Mouse (Mus musculus) layer of hippocampus, postnatal 14 days (tissue): Measurements from ENCODE around the gene Rgs4. TPM values are rescaled to one million over a fixed set of nuclear protein-coding genes. Genes with fewer than 3 reads are reported as not detected.

Experiments
- DNase-seq, 2 experiments: peaks; one replicate each; pipeline ENCODE4 v3.0.0; 2021 to 2022; ENCODE audit warnings: low spot score in 2 of 2, mixed read lengths in 1 of 2
- long read RNA-seq, 2 experiments: library from polyadenylated mRNA; stranded (forward); transcript quantifications; one replicate each; pipeline ENCODE4 v2.0.0; 2021
- total RNA-seq, 2 experiments: library from RNA; stranded (reverse); gene quantifications; 2 replicates each; pipeline ENCODE4 v1.2.3; 2021

The Rgs4 gene
- total RNA-seq, result 100 to 1,000 TPM; 144 to 169 TPM
- long read RNA-seq, experiment 1, transcript Rgs4-201 (5 exons, 2,941 nt), result major isoform, 73 of 83 reads
- long read RNA-seq, experiment 1, partial matches to known transcripts, result 10 of 83 reads
- long read RNA-seq, experiment 1, other reads (novel, unspliced or antisense), result 0 of 83 reads
- long read RNA-seq, experiment 2, transcript Rgs4-201 (5 exons, 2,941 nt), result major isoform, 67 of 80 reads
- long read RNA-seq, experiment 2, partial matches to known transcripts, result 1 of 80 reads
- long read RNA-seq, experiment 2, other reads (novel, unspliced or antisense), result 12 of 80 reads

GRCm38 (mm10) chr1:169747473-169747872, at the start of gene Rgs4:
Gene Rgs4 (minus strand): TSS chr1:169747642.
- DNase-seq, result peak; percentile 79 to 87

GRCm38 (mm10) chr1:169792437-169792836, 45.0 kb upstream of the Rgs4 start:
- no peak for DNase-seq

GRCm38 (mm10) chr1:169785981-169786380, 38.5 kb upstream of the Rgs4 start:
- no peak for DNase-seq

GRCm38 (mm10) chr1:169776566-169776965, 29.1 kb upstream of the Rgs4 start:
- no peak for DNase-seq

GRCm38 (mm10) chr1:169764619-169764955, 17.1 kb upstream of the Rgs4 start:
- no peak for DNase-seq

GRCm38 (mm10) chr1:169763858-169764618, 16.6 kb upstream of the Rgs4 start:
- DNase-seq, result peak; percentile 51 to 59

GRCm38 (mm10) chr1:169762524-169762923, 15.1 kb upstream of the Rgs4 start:
- DNase-seq, result no peak

- no peak for DNase-seq
Measured at GRCm38 (mm10) chr1:169756532-169756931, 9.1 kb upstream of the Rgs4 start.

- DNase-seq, result no peak
Measured at GRCm38 (mm10) chr1:169752395-169752794, 5.0 kb upstream of the Rgs4 start.

GRCm38 (mm10) chr1:169748439-169748838, 997 bp upstream of the Rgs4 start:
- DNase-seq, result no peak

GRCm38 (mm10) chr1:169747902-169748301, 460 bp upstream of the Rgs4 start:
- no peak for DNase-seq

- no peak for DNase-seq
Measured at GRCm38 (mm10) chr1:169741147-169741546, 6.3 kb downstream of the Rgs4 start.

- DNase-seq, result no peak
Measured at GRCm38 (mm10) chr1:169737231-169737630, 10.2 kb downstream of the Rgs4 start.

- no peak for DNase-seq
Measured at GRCm38 (mm10) chr1:169736139-169736538, 11.3 kb downstream of the Rgs4 start.

GRCm38 (mm10) chr1:169730599-169731100, 16.8 kb downstream of the Rgs4 start:
- DNase-seq, result no peak

- no peak for DNase-seq
Measured at GRCm38 (mm10) chr1:169726319-169726718, 21.1 kb downstream of the Rgs4 start.

- DNase-seq, result no peak
Measured at GRCm38 (mm10) chr1:169721836-169722235, 25.6 kb downstream of the Rgs4 start.

- no peak for DNase-seq
Measured at GRCm38 (mm10) chr1:169704395-169705087, 42.9 kb downstream of the Rgs4 start.

GRCm38 (mm10) chr1:169699184-169699583, 48.3 kb downstream of the Rgs4 start:
- DNase-seq, result no peak

- DNase-seq, result no peak
Measured at GRCm38 (mm10) chr1:169697236-169697635, 50.2 kb downstream of the Rgs4 start.

GRCm38 (mm10) chr1:169695356-169695755, 52.1 kb downstream of the Rgs4 start:
- no peak for DNase-seq

GRCm38 (mm10) chr1:169693537-169693936, 53.9 kb downstream of the Rgs4 start:
- DNase-seq, result no peak
